8 mouse cellular contexts compared by ENCODE assay signal in the genomic region with DNA sequence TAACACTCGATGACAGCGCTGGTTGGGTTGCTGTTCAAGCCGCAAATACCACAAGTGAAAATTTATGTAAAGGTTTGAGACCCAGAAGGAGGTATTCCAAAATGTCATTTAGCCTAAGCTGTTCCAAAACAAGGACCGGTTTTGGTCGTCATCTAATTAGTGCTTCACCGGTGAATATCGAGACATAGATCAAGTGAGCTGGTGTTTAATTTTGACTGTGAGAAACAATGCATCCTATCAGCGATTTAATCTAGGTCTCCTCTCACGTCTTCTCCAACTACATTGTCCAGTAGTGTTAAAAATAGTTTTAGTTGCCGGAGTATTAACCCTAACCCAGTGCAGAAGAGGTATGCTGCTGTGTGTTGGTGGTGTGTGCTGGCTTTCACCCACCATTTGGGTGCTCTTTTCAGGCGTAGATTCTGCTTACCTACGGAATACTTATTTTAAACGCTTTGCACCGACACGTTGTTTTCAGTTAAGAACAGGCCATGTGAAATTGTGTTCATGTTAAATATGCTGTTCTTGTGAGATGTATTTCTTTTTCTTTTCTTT. TPM values are rescaled to one million over a fixed set of nuclear protein-coding genes. Genes with fewer than 3 reads are reported as not detected.
DNase-seq lines count a peak whose midpoint lies in the region; ATAC-seq and TF ChIP-seq lines count a peak whose summit lies in the region.

No protein-coding gene starts in this region.

- H3K4me3 ChIP-seq in kidney, postnatal 0 days (replicated peaks; ENCODE audit: low read depth, low read length) = peak overlapping the region; percentile 86
- H3K4me3 ChIP-seq in hindbrain, embryonic 14.5 days (replicated peaks; ENCODE audit: low read length) = peak overlapping the region; percentile 55
- H3K4me3 ChIP-seq in midbrain, postnatal 0 days (ENCODE audit: low read depth, low read length) = peak overlapping the region; percentile 88

- no peak for DNase-seq in kidney, postnatal 0 days (ENCODE audit: low spot score)
- DNase-seq in kidney, postnatal 25 days = no peak
- peak; percentile 36 for DNase-seq in brain, adult 2 months (ENCODE audit: low read depth, low spot score)
- DNase-seq in hindbrain, embryonic 14.5 days (ENCODE audit: low spot score) = peak; percentile 38
- DNase-seq in midbrain, postnatal 0 days (ENCODE audit: low spot score) = peak; percentile 20
- DNase-seq in layer of hippocampus, postnatal 14 days (ENCODE audit: low spot score in 2 of 2) = no peak
- no peak for DNase-seq in urinary bladder, postnatal 14 days (ENCODE audit: low spot score)

- peak overlapping the region; percentile 66 for H3K4me2 ChIP-seq in kidney, postnatal 0 days (ENCODE audit: low read length)
- peak overlapping the region; percentile 56 for H3K4me2 ChIP-seq in hindbrain, embryonic 14.5 days (replicated peaks)
- peak overlapping the region; percentile 76 for H3K4me2 ChIP-seq in midbrain, postnatal 0 days (ENCODE audit: low read depth, low read length, poor library complexity, severe bottlenecking)

- no peaks in the 10 kb centered on the region for H3K27me3 ChIP-seq in kidney, postnatal 0 days (ENCODE audit: insufficient read depth, low read length)
- no peaks in the 10 kb centered on the region for H3K27me3 ChIP-seq in hindbrain, embryonic 14.5 days (ENCODE audit: control insufficient read depth, insufficient read depth, low read length)
- H3K27me3 ChIP-seq in midbrain, postnatal 0 days (ENCODE audit: insufficient read depth, low read length) = no peaks in the 10 kb centered on the region

- peaks cover 4% of the 10 kb centered on the region; the same call in 1 of the 2 replicates for H3K4me1 ChIP-seq in kidney, postnatal 0 days (replicated peaks; ENCODE audit: insufficient read depth, low read length)
- peaks cover 22% of the 10 kb centered on the region; the same call in 1 of the 2 replicates for H3K4me1 ChIP-seq in hindbrain, embryonic 14.5 days (replicated peaks; ENCODE audit: control insufficient read depth, insufficient read depth, low read length)
- peaks cover 6% of the 10 kb centered on the region; the same call in 1 of the 2 replicates for H3K4me1 ChIP-seq in midbrain, postnatal 0 days (ENCODE audit: insufficient read depth, low read length)

- no peaks in the 10 kb centered on the region for H3K9me3 ChIP-seq in kidney, postnatal 0 days (replicated peaks; ENCODE audit: low read length)
- H3K9me3 ChIP-seq in hindbrain, embryonic 14.5 days (ENCODE audit: control insufficient read depth, low read length) = no peaks in the 10 kb centered on the region
- H3K9me3 ChIP-seq in midbrain, postnatal 0 days (ENCODE audit: low read length) = no peaks in the 10 kb centered on the region

- H3K9ac ChIP-seq in kidney, postnatal 0 days (ENCODE audit: low read depth, low read length) = peak overlapping the region; percentile 89
- H3K9ac ChIP-seq in hindbrain, embryonic 14.5 days = peak overlapping the region; percentile 94
- peak overlapping the region; percentile 83 for H3K9ac ChIP-seq in midbrain, postnatal 0 days (replicated peaks; ENCODE audit: low read length, poor library complexity, severe bottlenecking)

- ATAC-seq in kidney, postnatal 0 days (replicated peaks; ENCODE audit: low FRiP score, low read depth) = no peak
- no peak for ATAC-seq in hindbrain, embryonic 14.5 days (ENCODE audit: low FRiP score)
- ATAC-seq in midbrain, postnatal 0 days (ENCODE audit: low FRiP score) = no peak
- ATAC-seq in inflammation-experienced regulatory T-cells, adult 6 months = no peak

- WGBS in kidney, postnatal 0 days = 2% methylated on average over 15 of the region's 15 CpGs
- WGBS in hindbrain, embryonic 14.5 days = 2% methylated on average over 15 of the region's 15 CpGs
- under 1% methylated on average over 15 of the region's 15 CpGs for WGBS in midbrain, postnatal 0 days

- no peak for TF ChIP-seq CTCF in kidney, postnatal 0 days (IDR thresholded peaks at IDR 0.05; ENCODE audit: low read depth)
- no peak for TF ChIP-seq CTCF in midbrain, postnatal 0 days (IDR thresholded peaks at IDR 0.05)

- peak overlapping the region; percentile 99 for H3K27ac ChIP-seq in kidney, postnatal 0 days
- peak overlapping the region; percentile 98 for H3K27ac ChIP-seq in hindbrain, embryonic 14.5 days
- H3K27ac ChIP-seq in midbrain, postnatal 0 days (ENCODE audit: low read depth, low read length) = peak overlapping the region; percentile 98

- no peaks in the 10 kb centered on the region for H3K36me3 ChIP-seq in kidney, postnatal 0 days (ENCODE audit: insufficient read depth, low read length)
- no peaks in the 10 kb centered on the region for H3K36me3 ChIP-seq in hindbrain, embryonic 14.5 days (replicated peaks; ENCODE audit: control insufficient read depth, insufficient read depth)
- H3K36me3 ChIP-seq in midbrain, postnatal 0 days (ENCODE audit: insufficient read depth, low read length) = no peaks in the 10 kb centered on the region

RNA-seq across cellular contexts. Expression of a gene that starts 1.2 kb away (rescaled TPM):
- polyA plus RNA-seq in kidney, postnatal 0 days (2015; fragmentation: Nextera tagmentation; extraction: Ambion mirVana) = 12.2 and 12.8 TPM in 2 replicates
- 66.7 and 77.5 TPM in 2 replicates for polyA plus RNA-seq in hindbrain, embryonic 14.5 days (2014; fragmentation: Nextera tagmentation; extraction: Ambion mirVana)
- 69.8 and 92.2 TPM in 2 replicates for total RNA-seq in midbrain, postnatal 0 days (2014; rRNA removed)
- 28.9 and 30.3 TPM in 2 replicates for polyA plus RNA-seq in midbrain, postnatal 0 days (2015; fragmentation: Nextera tagmentation; extraction: Ambion mirVana)
- total RNA-seq in layer of hippocampus, postnatal 14 days (2021) = 10 to 100 TPM; 34.2 to 39.4 TPM
- polyA plus RNA-seq in inflammation-experienced regulatory T-cells, adult 6 months (2017; shearing (Covaris generic)) = 1 to 10 TPM; 2.1 to 3.4 (median 3.1) TPM

Comparison
In these comparisons a context has a peak if more than half of its experiments do, and no peak if none do; other contexts are left out.
1. DNase-seq: peak in brain, adult 2 months (single experiment), hindbrain, embryonic 14.5 days (single experiment) and midbrain, postnatal 0 days (single experiment); none in kidney, postnatal 0 days (single experiment), kidney, postnatal 25 days (0 of 2), layer of hippocampus, postnatal 14 days (0 of 2) and urinary bladder, postnatal 14 days (single experiment).
2. Peak in every context shown above with its lines, with median percentiles within 50 percentile points of each other: H3K27ac ChIP-seq, H3K4me2 ChIP-seq, H3K4me3 ChIP-seq and H3K9ac ChIP-seq.